Mouse (Mus musculus) c-Kit-positive CD71-positive TER-119-positive erythroid progenitor cells, embryonic 14.5 days (primary cell): ENCODE measurements around the gene Itgav.
A peak's percentile ranks its signal among the peaks of the same experiment; 100 is the strongest.

Experiments
- DNase-seq: peaks from one replicate; pipeline ENCODE4 v3.0.0-alpha.2; 2013; ENCODE audit warnings: low spot score

The Itgav gene

GRCm38 (mm10) chr2:83748581-83749118 is 24.5 kb downstream of the Itgav start:
- no peak for DNase-seq

DNA sequence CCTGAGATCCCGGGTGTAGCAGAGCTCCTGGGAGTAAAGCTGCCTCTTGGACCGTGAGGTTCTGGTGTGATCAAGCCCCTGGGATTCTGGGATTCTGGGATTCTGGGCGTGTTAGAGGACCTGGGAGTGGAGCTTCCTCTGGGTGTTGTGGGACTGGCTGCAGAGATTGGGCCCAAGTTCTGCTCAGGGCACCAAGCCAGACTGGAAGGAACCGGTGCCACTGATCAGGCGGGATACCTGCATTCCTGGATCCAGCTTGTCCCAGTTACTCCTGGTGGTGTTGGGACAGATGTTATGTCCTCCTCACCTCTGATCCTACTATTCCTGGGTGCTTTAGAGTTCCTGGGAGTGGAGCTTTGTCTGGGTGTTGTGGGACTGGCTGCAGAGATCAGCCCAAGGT is 28.8 kb downstream of the Itgav start:
- DNase-seq = no peak

- no peak for DNase-seq
Measured at GRCm38 (mm10) chr2:83754306-83754837, 30.2 kb downstream of the Itgav start.

DNA sequence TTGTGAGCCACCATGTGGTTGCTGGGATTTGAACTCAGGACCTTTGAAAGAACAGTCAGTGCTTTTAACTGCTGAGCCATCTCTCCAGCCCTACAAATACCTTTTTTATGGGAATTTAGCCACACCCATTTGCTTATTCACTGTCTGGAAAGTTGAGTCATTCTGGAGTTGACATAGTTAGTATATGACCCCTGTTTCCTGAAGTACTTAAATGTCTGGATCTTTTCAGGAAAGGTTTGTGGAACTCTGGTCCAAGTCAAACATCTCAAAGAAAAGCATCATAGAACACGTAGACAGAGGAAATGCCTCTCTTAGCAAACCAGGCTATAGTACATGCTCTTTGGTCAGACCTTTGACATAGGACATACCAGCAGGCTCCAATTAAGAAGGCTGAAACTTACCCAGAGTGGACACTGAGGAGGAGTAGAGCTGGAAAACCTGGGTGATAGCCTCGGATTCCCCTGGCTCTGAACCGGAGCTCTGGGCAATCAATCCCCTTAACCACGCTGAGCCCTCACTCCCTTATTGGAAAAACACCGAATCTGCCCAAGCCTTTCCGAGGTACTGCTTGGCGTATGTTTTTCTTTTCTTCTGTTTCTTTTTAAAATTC is 34.5 kb downstream of the Itgav start:
- DNase-seq = no peak

GRCm38 (mm10) chr2:83759216-83759648 is 35.0 kb downstream of the Itgav start:
- no peak for DNase-seq

GRCm38 (mm10) chr2:83759667-83760066 is 35.5 kb downstream of the Itgav start:
- no peak for DNase-seq

GRCm38 (mm10) chr2:83760112-83760511 is 35.9 kb downstream of the Itgav start:
- no peak for DNase-seq

DNA sequence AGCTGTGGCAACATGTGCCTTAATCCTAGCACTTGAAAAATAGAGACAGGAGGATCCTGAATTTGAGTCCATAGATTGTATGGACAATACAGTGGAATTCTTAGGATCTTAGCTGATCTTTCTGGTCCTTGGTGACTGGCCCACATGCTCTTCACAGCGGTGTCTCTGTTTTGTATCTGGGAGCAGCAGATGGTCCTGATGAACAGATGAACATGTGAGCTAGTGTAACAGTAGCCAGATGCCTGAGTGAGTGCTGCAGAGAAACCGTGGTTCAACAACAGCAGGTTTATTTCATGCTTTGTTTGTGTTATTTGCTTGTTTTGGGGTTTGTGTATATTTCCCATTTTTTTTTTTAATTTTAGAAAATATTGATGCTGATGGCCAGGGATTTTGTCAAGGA is 37.3 kb downstream of the Itgav start:
- DNase-seq = no peak

DNA sequence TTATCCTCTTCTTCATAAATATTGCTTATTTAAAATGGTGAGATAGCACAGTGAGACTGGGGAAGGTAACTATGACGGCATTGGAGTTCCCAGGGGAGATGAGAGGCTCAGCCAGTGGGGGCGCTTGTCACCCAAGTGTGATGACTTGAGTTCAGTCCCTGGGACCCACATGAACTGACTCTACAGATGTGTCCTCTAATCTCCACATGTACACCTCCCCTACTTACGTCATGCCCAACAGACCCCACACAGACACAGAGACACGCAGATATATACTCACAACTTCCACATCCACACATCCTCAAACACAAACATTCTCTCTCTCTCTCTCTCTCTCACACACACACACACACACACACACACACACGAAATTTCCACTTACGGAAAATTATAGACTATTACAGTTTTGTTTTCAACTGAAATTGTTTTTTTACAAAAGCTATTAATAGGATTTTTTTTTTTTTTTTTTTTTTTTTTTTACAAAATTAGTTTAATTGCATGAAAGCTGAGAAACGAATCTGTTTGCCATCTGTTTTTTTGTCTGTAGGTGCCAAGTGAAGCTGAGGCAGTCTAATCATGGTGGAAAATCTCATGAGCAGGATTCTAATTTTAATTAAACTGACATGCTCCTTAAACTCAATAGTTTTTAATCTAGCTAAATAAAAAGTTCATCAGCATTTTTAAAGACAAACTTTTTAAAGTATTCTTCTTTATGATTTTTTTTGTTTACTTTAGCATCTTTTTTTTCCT is 38.1 kb downstream of the Itgav start:
- no peak for DNase-seq

- no peak for DNase-seq
Measured at GRCm38 (mm10) chr2:83766058-83766457, 41.9 kb downstream of the Itgav start.

DNA sequence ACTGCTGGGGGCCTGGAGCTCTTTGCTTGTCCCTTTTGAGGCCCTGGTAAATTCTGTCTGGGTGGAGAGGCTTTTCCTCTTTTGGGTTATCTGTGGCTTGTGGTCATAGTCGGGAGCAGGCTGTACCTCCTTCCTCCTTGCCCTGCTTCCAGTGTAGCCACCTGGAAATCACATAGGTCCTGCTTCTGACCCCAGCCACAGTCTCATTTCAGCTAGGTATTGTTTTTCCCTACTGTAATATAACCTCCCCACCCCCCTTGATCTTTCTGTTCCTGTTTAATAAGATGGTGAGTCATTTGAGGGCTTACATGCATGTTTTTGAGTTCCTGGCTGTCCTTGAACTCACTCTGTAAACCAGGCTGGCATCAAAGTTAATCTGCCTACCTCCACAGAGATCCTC is 42.7 kb downstream of the Itgav start:
- no peak for DNase-seq

DNA sequence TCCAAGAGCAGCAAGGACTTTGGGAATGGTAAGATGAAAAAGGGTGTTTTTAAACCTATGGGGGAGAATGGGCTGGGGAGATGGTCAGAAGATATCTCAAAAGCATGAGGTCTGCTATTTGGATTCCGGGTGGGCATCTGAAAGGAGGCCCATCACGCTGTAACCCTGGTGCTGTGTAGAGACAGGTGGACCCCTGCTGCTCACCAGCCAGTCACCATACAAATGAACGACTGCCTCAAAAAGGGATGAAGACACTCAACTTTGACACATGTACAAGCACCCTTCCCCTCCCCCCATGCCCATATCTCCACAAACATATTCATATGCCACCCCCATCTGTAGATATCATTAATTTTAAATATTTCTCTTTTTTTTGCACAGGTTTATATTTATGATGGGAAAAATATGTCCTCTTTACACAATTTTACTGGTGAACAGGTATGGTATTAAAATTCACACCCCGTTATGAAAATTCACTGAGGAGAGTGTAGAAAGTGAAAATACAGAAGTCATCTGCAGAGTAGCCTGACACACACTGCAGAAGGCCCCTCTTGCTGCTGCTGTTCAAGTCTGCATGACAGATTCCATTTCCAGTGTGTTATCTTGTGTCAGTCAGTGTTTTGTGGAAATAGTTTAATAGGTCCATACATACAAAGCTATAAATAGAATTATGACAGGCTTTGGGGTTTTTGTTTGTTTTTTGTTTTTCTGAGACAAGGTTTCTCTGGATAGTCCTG is 44.3 kb downstream of the Itgav start:
- no peak for DNase-seq

DNA sequence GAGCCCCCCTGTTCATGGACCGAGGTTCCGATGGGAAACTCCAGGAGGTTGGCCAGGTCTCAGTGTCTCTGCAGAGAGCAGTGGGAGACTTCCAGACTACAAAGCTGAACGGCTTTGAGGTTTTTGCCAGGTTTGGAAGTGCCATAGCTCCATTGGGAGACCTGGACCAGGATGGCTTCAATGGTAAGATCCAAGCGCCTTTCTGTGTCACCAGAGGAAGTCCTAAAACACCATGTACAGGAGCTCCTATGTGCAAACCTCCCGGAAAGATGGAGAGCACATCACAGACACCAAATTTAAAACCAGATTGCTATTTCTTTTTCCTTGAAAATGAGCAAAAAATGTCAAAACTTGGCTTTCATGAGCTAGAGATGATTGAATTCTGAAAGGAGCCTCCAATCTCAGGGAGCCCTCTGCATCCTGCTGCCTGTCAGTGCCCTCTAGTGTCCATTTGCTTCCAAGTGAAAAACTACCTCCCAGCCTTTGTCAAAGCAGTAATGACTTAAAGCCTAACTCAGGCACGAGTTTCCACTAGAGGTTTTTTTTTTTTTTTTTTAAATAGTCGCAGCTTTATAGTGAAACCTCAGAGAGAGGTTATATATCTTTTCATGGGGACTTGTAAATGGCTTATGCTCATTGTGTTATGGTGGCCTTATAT is 47.1 kb downstream of the Itgav start:
- peak; percentile 9 for DNase-seq

GRCm38 (mm10) chr2:83791330-83792073 is 67.3 kb downstream of the Itgav start:
- no peak for DNase-seq

DNA sequence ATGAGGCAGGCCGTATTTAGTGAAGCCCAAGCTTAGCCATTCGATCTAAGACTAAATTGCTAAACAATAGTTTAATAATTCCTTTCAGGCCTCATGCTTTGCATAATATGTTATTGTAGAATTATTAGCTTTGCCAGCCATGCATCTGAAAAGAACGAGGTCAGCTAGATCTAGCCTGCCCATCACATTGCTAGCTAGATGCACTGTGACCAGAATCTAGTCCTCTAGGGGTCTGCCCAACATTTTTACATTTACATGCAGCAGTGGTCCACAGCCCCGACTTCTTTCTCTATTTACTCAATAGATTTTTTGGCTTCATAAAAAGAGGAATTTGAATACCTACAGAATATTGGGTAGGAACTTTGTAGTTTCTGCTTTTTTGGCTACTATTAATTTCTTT is 67.9 kb downstream of the Itgav start:
- DNase-seq = no peak

DNA sequence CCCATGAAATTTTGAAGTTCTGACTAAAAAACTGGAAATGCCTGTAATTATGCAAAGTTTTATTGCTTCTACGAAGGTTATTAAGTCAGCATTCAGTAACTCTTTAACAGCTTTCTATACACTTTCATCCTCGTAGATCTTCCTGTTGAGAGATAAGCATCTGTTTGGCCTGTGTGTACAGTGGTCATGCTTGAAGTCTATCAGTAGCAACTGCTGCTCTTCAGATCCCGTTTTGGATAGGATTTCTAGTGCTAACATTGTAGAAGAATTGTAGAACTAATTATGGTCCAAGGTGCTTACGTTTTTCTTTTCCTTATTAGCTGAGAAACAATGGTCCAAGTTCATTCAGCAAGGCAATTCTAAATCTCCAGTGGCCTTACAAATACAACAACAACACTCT is 71.6 kb downstream of the Itgav start:
- DNase-seq = no peak

DNA sequence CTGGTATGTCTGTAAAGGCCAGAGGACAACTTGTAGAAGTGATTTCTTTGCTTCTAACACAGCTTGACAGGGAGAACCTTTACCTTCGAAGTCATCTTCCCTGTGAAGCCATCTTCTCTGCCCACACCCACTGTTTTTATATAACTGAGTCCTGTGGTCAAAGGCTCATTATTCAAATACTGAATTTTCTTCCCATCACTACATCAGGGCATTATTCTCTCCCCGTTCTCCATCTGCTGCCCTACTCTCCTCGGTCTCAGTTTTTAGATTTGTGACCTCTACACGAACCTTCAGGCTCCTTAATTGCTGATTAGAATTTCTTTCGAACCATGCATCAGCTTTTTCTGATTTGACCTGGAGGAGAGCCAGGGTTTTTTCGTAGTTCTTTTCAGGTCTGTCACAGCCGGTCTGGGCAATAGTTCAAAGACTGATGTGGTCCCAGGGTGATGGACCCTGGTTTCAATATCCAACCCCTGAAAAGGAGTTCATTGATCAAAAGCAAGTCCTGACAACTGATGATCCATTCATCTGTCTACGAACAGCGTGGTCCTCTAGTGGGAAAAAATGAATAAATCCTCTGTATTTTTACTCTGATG is 73.8 kb downstream of the Itgav start:
- DNase-seq = no peak

- DNase-seq = no peak
Measured at GRCm38 (mm10) chr2:83812483-83813272, 88.5 kb downstream of the Itgav start, which contains the start of gene Fam171b. TSS of gene Fam171b (plus strand) at chr2:83812636.

DNA sequence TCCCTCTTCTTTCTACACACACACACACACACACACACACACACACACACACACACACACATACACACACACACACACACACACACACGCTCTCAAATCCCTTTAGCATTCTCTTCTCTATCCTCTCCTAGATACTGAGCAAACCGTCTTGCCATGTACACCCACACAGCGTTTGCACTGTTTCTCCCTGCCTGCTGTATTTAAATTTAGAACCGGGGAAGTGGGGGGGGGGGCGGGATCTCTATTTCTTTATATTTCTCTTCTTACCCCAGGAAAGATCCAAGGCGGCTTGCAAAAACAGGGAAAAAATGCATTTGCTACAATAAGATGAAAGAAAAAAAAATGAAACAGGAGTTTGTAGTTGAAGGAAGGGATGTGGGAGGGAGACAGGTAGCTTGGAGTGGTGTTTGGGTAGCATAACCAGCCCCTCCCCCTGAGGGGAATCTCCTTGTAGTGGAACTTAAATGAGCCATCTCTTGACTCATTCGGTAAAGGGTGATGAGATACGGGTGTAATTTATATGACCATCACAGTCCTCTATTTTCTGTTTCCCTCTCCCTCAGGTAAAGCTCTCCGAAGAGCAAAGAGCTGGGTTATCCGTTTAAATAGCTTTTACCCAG is 89.2 kb downstream of the Itgav start:
- DNase-seq = no peak

- no peak for DNase-seq
Measured at GRCm38 (mm10) chr2:83814009-83814408, 89.8 kb downstream of the Itgav start.
